Mouse (Mus musculus) heart, embryonic 10.5 days (tissue): ENCODE results near the gene Gm10053. TPM values are rescaled to one million over a fixed set of nuclear protein-coding genes. Genes with fewer than 3 reads are reported as not detected.
"Not testable (repeated sequence)": the region's sequence is repeated elsewhere in the genome, so short reads cannot be mapped to it uniquely, and the experiment has no call there.

Experiments
- DNase-seq: peaks from one replicate; pipeline ENCODE4 v3.0.0-alpha.2; 2017; ENCODE audit warnings: low spot score
- H3K27ac ChIP-seq: fragments of 300-500 bp; sonication (generic); 2 replicates; pipeline ENCODE4 v1.5.1; 2016; ENCODE audit warnings: mild to moderate bottlenecking
- H3K27me3 ChIP-seq: fragments of 300-500 bp; sonication (generic); 2 replicates; pipeline ENCODE4 v1.6.1; 2016; ENCODE audit warnings: mild to moderate bottlenecking; ENCODE audit not compliant: poor library complexity, insufficient read depth, severe bottlenecking
- H3K36me3 ChIP-seq: fragments of 300-500 bp; sonication (generic); 2 replicates; pipeline ENCODE4 v1.6.1; 2016; ENCODE audit warnings: mild to moderate bottlenecking, moderate library complexity
- H3K4me1 ChIP-seq: fragments of 300-500 bp; sonication (generic); 2 replicates; pipeline ENCODE4 v1.6.1; 2016; ENCODE audit warnings: mild to moderate bottlenecking
- H3K4me3 ChIP-seq: fragments of 300-500 bp; sonication (generic); 2 replicates; pipeline ENCODE4 v1.5.1; 2016; ENCODE audit warnings: mild to moderate bottlenecking, moderate library complexity
- H3K9me3 ChIP-seq: fragments of 300-500 bp; sonication (generic); 2 replicates; pipeline ENCODE4 v1.6.1; 2016; ENCODE audit warnings: mild to moderate bottlenecking, moderate library complexity
- whole genome bisulfite sequencing: fragments of 180-500 bp; shearing (Covaris S2); methylation state at CpG from one replicate; pipeline ENCODE4 v1.1.7; 2016; 5-methylcytosine and 5-hydroxymethylcytosine counted together
- polyA plus RNA-seq: library from polyadenylated mRNA; unstranded; fragments of >200 nt; fragmentation: Nextera tagmentation; extraction: Ambion mirVana; gene quantifications from 2 replicates; pipeline ENCODE4 v1.2.1, GENCODE M21; 2016

Gene Gm10053
- 595 and 755 TPM in 2 replicates for polyA plus RNA-seq

GRCm38 (mm10) chr19:24875129-24875870 lies at the start of gene Gm10053:
Gene Gm10053, plus strand, starts transcription at chr19:24875686.
- not testable (repeated sequence) for H3K4me3 ChIP-seq, H3K36me3 ChIP-seq, H3K27ac ChIP-seq, H3K9me3 ChIP-seq, DNase-seq
- Histone ChIP-seq H3K4me1 (peaks cover 16% of the 10 kb centered on the region), H3K27me3 (peaks cover 11% of the 10 kb centered on the region)
- WGBS: 70% methylated on average over 23 of the region's 26 CpGs

- Histone ChIP-seq H3K4me1 (peaks cover 17% of the 10 kb centered on the region), H3K27me3 (no peaks in the 10 kb centered on the region), H3K27ac (no peak overlapping the region), H3K9me3 (no peaks in the 10 kb centered on the region), H3K36me3 (peaks cover 7% of the 10 kb centered on the region; the same call in 1 of the 2 replicates), H3K4me3 (no peak overlapping the region)
- no peak for DNase-seq
- WGBS: 81% methylated on average over 3 of the region's 3 CpGs
Measured at GRCm38 (mm10) chr19:24842080-24842479, 33.4 kb upstream of the Gm10053 start.

- Histone ChIP-seq H3K4me3 (no peak overlapping the region), H3K36me3 (peaks cover 9% of the 10 kb centered on the region; the same call in 1 of the 2 replicates), H3K27ac (peak overlapping the region; percentile 13; the same call in 1 of the 2 replicates), H3K27me3 (no peaks in the 10 kb centered on the region), H3K4me1 (peaks cover 35% of the 10 kb centered on the region), H3K9me3 (no peaks in the 10 kb centered on the region)
- DNase-seq: no peak
- 59% methylated on average over 7 of the region's 7 CpGs for WGBS
Measured at GRCm38 (mm10) chr19:24845007-24845546, 30.4 kb upstream of the Gm10053 start.

GRCm38 (mm10) chr19:24848345-24848744 lies 27.1 kb upstream of the Gm10053 start:
- Histone ChIP-seq H3K27ac (no peak overlapping the region), H3K9me3 (no peaks in the 10 kb centered on the region), H3K4me3 (no peak overlapping the region), H3K4me1 (peaks cover 58% of the 10 kb centered on the region), H3K36me3 (peaks cover 4% of the 10 kb centered on the region; the same call in 1 of the 2 replicates), H3K27me3 (no peaks in the 10 kb centered on the region)
- WGBS: 44% methylated on average over 7 of the region's 7 CpGs
- no peak for DNase-seq

GRCm38 (mm10) chr19:24848844-24849243 lies 26.6 kb upstream of the Gm10053 start:
- WGBS: 80% methylated on average over 2 of the region's 2 CpGs
- H3K9me3 ChIP-seq: no peaks in the 10 kb centered on the region
- no peaks in the 10 kb centered on the region for H3K27me3 ChIP-seq
- H3K27ac ChIP-seq: no peak overlapping the region
- DNase-seq: no peak
- no peak overlapping the region for H3K4me3 ChIP-seq
- peaks cover 4% of the 10 kb centered on the region; the same call in 1 of the 2 replicates for H3K36me3 ChIP-seq
- peaks cover 61% of the 10 kb centered on the region for H3K4me1 ChIP-seq

- WGBS: 85% methylated on average over 21 of the region's 21 CpGs
- no peaks in the 10 kb centered on the region for H3K9me3 ChIP-seq
- H3K4me3 ChIP-seq: no peak overlapping the region
Measured at GRCm38 (mm10) chr19:24851456-24852315, 23.8 kb upstream of the Gm10053 start.

GRCm38 (mm10) chr19:24861276-24861611 lies 14.2 kb upstream of the Gm10053 start:
- H3K27ac ChIP-seq: peak overlapping the region; percentile 93
- H3K4me1 ChIP-seq: peaks cover 25% of the 10 kb centered on the region
- H3K36me3 ChIP-seq: no peaks in the 10 kb centered on the region
- DNase-seq: no peak
- H3K9me3 ChIP-seq: no peaks in the 10 kb centered on the region
- peak overlapping the region; percentile 76 for H3K4me3 ChIP-seq
- WGBS: 13% methylated on average over 13 of the region's 13 CpGs
- H3K27me3 ChIP-seq: peaks cover 20% of the 10 kb centered on the region

More at GRCm38 (mm10) chr19:24851456-24852315, 23.8 kb upstream of the Gm10053 start:
- Histone ChIP-seq H3K27me3 (no peaks in the 10 kb centered on the region), H3K27ac (peak overlapping the region; percentile 63; the same call in 1 of the 2 replicates), H3K4me1 (peaks cover 51% of the 10 kb centered on the region), H3K36me3 (peaks cover 4% of the 10 kb centered on the region; the same call in 1 of the 2 replicates)
- no peak for DNase-seq

GRCm38 (mm10) chr19:24861612-24862451 lies 13.7 kb upstream of the Gm10053 start, which contains the start of gene Pgm5:
Gene Pgm5, minus strand, starts transcription at chr19:24861855.
- Histone ChIP-seq H3K9me3 (no peaks in the 10 kb centered on the region), H3K27me3 (peaks cover 20% of the 10 kb centered on the region), H3K4me3 (peak within 1 kb of the TSS; percentile 76), H3K27ac (peak within 1 kb of the TSS; percentile 93), H3K4me1 (peaks cover 25% of the 10 kb centered on the region), H3K36me3 (no peaks in the 10 kb centered on the region)
- WGBS: 2% methylated on average over 37 of the region's 39 CpGs
- peak; percentile 82 for DNase-seq

GRCm38 (mm10) chr19:24865436-24865835 lies 10.1 kb upstream of the Gm10053 start:
- DNase-seq: no peak
- Histone ChIP-seq H3K36me3 (no peaks in the 10 kb centered on the region), H3K4me3 (no peak overlapping the region), H3K9me3 (no peaks in the 10 kb centered on the region), H3K27ac (no peak overlapping the region), H3K4me1 (peaks cover 26% of the 10 kb centered on the region), H3K27me3 (peaks cover 18% of the 10 kb centered on the region)
- 86% methylated on average over 9 of the region's 9 CpGs for WGBS

- H3K4me1 ChIP-seq: peaks cover 10% of the 10 kb centered on the region; the same call in 1 of the 2 replicates
- peaks cover 11% of the 10 kb centered on the region for H3K27me3 ChIP-seq
- no peaks in the 10 kb centered on the region for H3K36me3 ChIP-seq
- DNase-seq: no peak
- H3K27ac ChIP-seq: no peak overlapping the region
- 21% methylated on average over 18 of the region's 18 CpGs for WGBS
- H3K4me3 ChIP-seq: peak overlapping the region; percentile 54
- no peaks in the 10 kb centered on the region for H3K9me3 ChIP-seq
Measured at GRCm38 (mm10) chr19:24871037-24871635, 4.3 kb upstream of the Gm10053 start.

GRCm38 (mm10) chr19:24873873-24874272 lies 1.6 kb upstream of the Gm10053 start:
- Histone ChIP-seq H3K4me1 (peaks cover 17% of the 10 kb centered on the region), H3K9me3 (no peaks in the 10 kb centered on the region), H3K4me3 (no peak overlapping the region), H3K36me3 (no peaks in the 10 kb centered on the region), H3K27ac (no peak overlapping the region), H3K27me3 (peaks cover 11% of the 10 kb centered on the region)
- 56% methylated on average over 2 of the region's 2 CpGs for WGBS
- no peak for DNase-seq

GRCm38 (mm10) chr19:24881237-24881636 lies 5.8 kb downstream of the Gm10053 start:
- peaks cover 21% of the 10 kb centered on the region for H3K4me1 ChIP-seq
- no peaks in the 10 kb centered on the region for H3K36me3 ChIP-seq
- H3K27me3 ChIP-seq: peaks cover 28% of the 10 kb centered on the region; the same call in 1 of the 2 replicates
- 60% methylated on average over 4 of the region's 4 CpGs for WGBS
- H3K4me3 ChIP-seq: no peak overlapping the region
- no peaks in the 10 kb centered on the region for H3K9me3 ChIP-seq
- DNase-seq: no peak
- no peak overlapping the region for H3K27ac ChIP-seq
